Mouse (Mus musculus) spleen, adult 2 months (tissue): ENCODE measurements around the gene Pknox1.

Source experiments
- CTCF ChIP-seq: fragments of 200-500 bp; IDR thresholded peaks from 2 replicates; pipeline ENCODE4 v1.5.1; 2011; ENCODE audit warnings: mild to moderate bottlenecking, inconsistent platforms; ENCODE audit not compliant: insufficient read depth, insufficient read length, insufficient replicate concordance; ENCODE audit errors: extremely low read depth
- POLR2A ChIP-seq: fragments of 200-500 bp; IDR thresholded peaks from 2 replicates; pipeline ENCODE4 v1.6.1; 2011; ENCODE audit warnings: low read depth, low read length, inconsistent platforms

GRCm38 (mm10) chr17:31559021-31559789 lies 5.3 kb upstream of the Pknox1 start:
- no peak for TF ChIP-seq CTCF
- no peak for TF ChIP-seq POLR2A
